ENCODE assay signal across 18 mouse cellular contexts in the genomic region with DNA sequence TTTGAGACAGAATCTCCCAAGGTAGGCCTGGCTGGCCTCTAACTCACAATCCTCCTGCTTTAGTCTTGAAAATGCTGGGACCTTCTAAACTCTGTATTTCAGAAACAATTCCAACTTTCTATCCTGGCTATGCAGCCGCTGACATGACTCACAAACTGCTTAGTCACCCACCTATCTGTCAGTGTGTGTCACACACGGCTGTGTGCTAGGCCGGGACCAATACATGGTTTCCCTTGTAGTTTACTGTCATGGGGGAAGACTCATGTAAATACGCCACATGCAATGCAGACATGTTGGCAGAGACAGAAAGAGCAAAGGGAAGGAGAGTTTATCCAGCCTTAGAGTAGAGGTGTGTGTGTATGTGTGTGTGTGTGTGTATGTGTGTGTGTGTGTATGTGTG.
DNase-seq lines count a peak whose midpoint lies in the region; ATAC-seq and TF ChIP-seq lines count a peak whose summit lies in the region.
"Had no signal": no experiment of that assay in that cellular context is flagged by ENCODE, and none has a peak within 500 bp of the region (broad histone marks: within the 10 kb centered on the region; RNA-seq: fewer than 3 reads in every experiment).

No protein-coding gene starts in this region.

- no peaks in the 10 kb centered on the region for H3K36me3 ChIP-seq in MEL (ENCODE audit: control insufficient read depth in 1 of 2, insufficient read depth in 2 of 2, low read length in 2 of 2)
- no peaks in the 10 kb centered on the region for H3K36me3 ChIP-seq in kidney, embryonic 16.5 days (ENCODE audit: insufficient read depth, low read length)
- H3K36me3 ChIP-seq: limb, embryonic 10.5 days had no signal

- TF ChIP-seq CTCF in MEL (IDR thresholded peaks at IDR 0.05 in 2 of 3, conservative IDR thresholded peaks at IDR 0.05 in 1 of 3; ENCODE audit: control insufficient read depth in 1 of 3, insufficient read depth in 1 of 3, low read depth in 2 of 3, low read length in 3 of 3, poor library complexity in 1 of 3, severe bottlenecking in 1 of 3) = no peak

- no peak overlapping the region for H3K9ac ChIP-seq in MEL (ENCODE audit: control insufficient read depth, low read depth, low read length, poor library complexity, severe bottlenecking)
- no peak overlapping the region for H3K9ac ChIP-seq in kidney, embryonic 16.5 days (replicated peaks; ENCODE audit: low read length)
- H3K9ac ChIP-seq: forebrain, embryonic 13.5 days; liver, postnatal 0 days had no signal

- H3K79me2 ChIP-seq in MEL (ENCODE audit: control insufficient read depth, insufficient read depth, low read length, poor library complexity) = no peaks in the 10 kb centered on the region

- no peaks in the 10 kb centered on the region for H3K9me3 ChIP-seq in MEL (replicated peaks; ENCODE audit: insufficient read depth, low read length)
- H3K9me3 ChIP-seq in kidney, embryonic 16.5 days (ENCODE audit: low read length) = no peaks in the 10 kb centered on the region
- H3K9me3 ChIP-seq: forebrain, embryonic 13.5 days; limb, embryonic 10.5 days had no signal

- no peak for ATAC-seq in granulocyte monocyte progenitor cell, adult 5-6 weeks (replicated peaks; ENCODE audit: poor library complexity, severe bottlenecking)
- ATAC-seq in kidney, embryonic 16.5 days (ENCODE audit: low FRiP score, low TSS enrichment) = no peak
- ATAC-seq: forebrain, embryonic 13.5 days; inflammation-experienced regulatory T-cells, adult 6 months had no signal

- no peak for TF ChIP-seq RAD21 in MEL (IDR thresholded peaks at IDR 0.05; ENCODE audit: low read depth, low read length)

- no peak for TF ChIP-seq POLR2A in MEL (IDR thresholded peaks at IDR 0.05; ENCODE audit: control insufficient read depth in 1 of 2, insufficient read depth in 1 of 2, low read depth in 1 of 2, low read length in 2 of 2, poor library complexity in 1 of 2)

- DNase-seq in 416B (ENCODE audit: low read depth) = peak; percentile 18
- peak; percentile 5 for DNase-seq in MEL (ENCODE audit: low read depth, low spot score)
- peak; percentile 35 for DNase-seq in adrenal gland, postnatal 10 days
- DNase-seq in fibroblast of lung, adult 2 months (ENCODE audit: low read depth) = peak; percentile 51
- DNase-seq in urinary bladder, postnatal 25 days (ENCODE audit: low spot score) = no peak
- DNase-seq: cerebellum, adult 11 months; cerebellum, postnatal 14 days; gastrocnemius, postnatal 25 days; heart, postnatal 10 days; retina, postnatal 1 day had no signal

- no peaks in the 10 kb centered on the region for H3K4me1 ChIP-seq in MEL (ENCODE audit: control insufficient read depth in 1 of 2, insufficient read depth in 2 of 2, low read length in 2 of 2)
- peaks cover 3% of the 10 kb centered on the region; the same call in 1 of the 2 replicates for H3K4me1 ChIP-seq in kidney, embryonic 16.5 days (ENCODE audit: insufficient read depth, low read length)

- peaks cover 0 to 1% of the 10 kb centered on the region in 2 experiments; a peak in 2 of 4 replicates for H3K27me3 ChIP-seq in MEL (ENCODE audit: control insufficient read depth in 1 of 2, insufficient read depth in 2 of 2, low read length in 2 of 2)
- no peaks in the 10 kb centered on the region for H3K27me3 ChIP-seq in kidney, embryonic 16.5 days (ENCODE audit: insufficient read depth, low read length)
- H3K27me3 ChIP-seq: forebrain, embryonic 13.5 days had no signal

- H3K4me2 ChIP-seq in kidney, embryonic 16.5 days (replicated peaks; ENCODE audit: low read depth, low read length) = no peak overlapping the region
- H3K4me2 ChIP-seq: forebrain, embryonic 13.5 days; heart, embryonic 11.5 days had no signal

- no peak for TF ChIP-seq EP300 in MEL (IDR thresholded peaks at IDR 0.05; ENCODE audit: low read depth in 1 of 2, low read length in 2 of 2)

- WGBS in kidney, embryonic 16.5 days = 92% methylated on average over 4 of the region's 4 CpGs

- H3K4me3 ChIP-seq in MEL (ENCODE audit: control insufficient read depth in 1 of 2, insufficient read depth in 1 of 2, low read depth in 2 of 2, low read length in 2 of 2) = no peak overlapping the region
- no peak overlapping the region for H3K4me3 ChIP-seq in kidney, embryonic 16.5 days (ENCODE audit: low read length)
- H3K4me3 ChIP-seq: forebrain, embryonic 13.5 days; limb, embryonic 10.5 days had no signal

- H3K27ac ChIP-seq in MEL (ENCODE audit: control insufficient read depth, low read depth, low read length) = no peak overlapping the region
- H3K27ac ChIP-seq in kidney, embryonic 16.5 days (ENCODE audit: low read length) = no peak overlapping the region
- H3K27ac ChIP-seq: forebrain, embryonic 13.5 days; limb, embryonic 10.5 days; stomach, postnatal 0 days had no signal

TF ChIP-seq in MEL, 35 proteins besides CTCF, POLR2A, EP300 and RAD21:
- TF ChIP-seq USF1 (IDR thresholded peaks at IDR 0.05; ENCODE audit: low read depth, low read length) = no peak
- no peak for TF ChIP-seq TBP (IDR thresholded peaks at IDR 0.05; ENCODE audit: low read depth, low read length)
- no peak for TF ChIP-seq ZNF384 (IDR thresholded peaks at IDR 0.05; ENCODE audit: low read depth, low read length)
- TF ChIP-seq HCFC1 (IDR thresholded peaks at IDR 0.05; ENCODE audit: low read depth, low read length) = no peak
- TF ChIP-seq E2F4 (IDR thresholded peaks at IDR 0.05; ENCODE audit: borderline replicate concordance, low read depth, low read length) = no peak
- no peak for TF ChIP-seq ZKSCAN1 (IDR thresholded peaks at IDR 0.05; ENCODE audit: low read depth, low read length)
- TF ChIP-seq MYB (IDR thresholded peaks at IDR 0.05; ENCODE audit: low read depth, low read length) = no peak
- no peak for TF ChIP-seq ELF1 (IDR thresholded peaks at IDR 0.05; ENCODE audit: low read depth, low read length)
- TF ChIP-seq MAFK (IDR thresholded peaks at IDR 0.05; ENCODE audit: borderline replicate concordance, low read depth, low read length) = no peak
- TF ChIP-seq NELFE (IDR thresholded peaks at IDR 0.05; ENCODE audit: low read depth, low read length) = no peak
- TF ChIP-seq MEF2A (IDR thresholded peaks at IDR 0.05; ENCODE audit: extremely low read depth, insufficient replicate concordance, low read depth, low read length, poor library complexity, severe bottlenecking) = no peak
- no peak for TF ChIP-seq MYC (IDR thresholded peaks at IDR 0.05; ENCODE audit: low read depth, low read length)
- TF ChIP-seq TAL1 (IDR thresholded peaks at IDR 0.05; ENCODE audit: low read length) = no peak
- TF ChIP-seq UBTF (IDR thresholded peaks at IDR 0.05; ENCODE audit: borderline replicate concordance, insufficient read depth, low read depth, low read length) = no peak
- TF ChIP-seq JUND (IDR thresholded peaks at IDR 0.05; ENCODE audit: low read depth, low read length) = no peak
- TF ChIP-seq NRF1 (IDR thresholded peaks at IDR 0.05; ENCODE audit: insufficient read depth, low read depth, low read length, poor library complexity, severe bottlenecking) = no peak
- TF ChIP-seq MAX (IDR thresholded peaks at IDR 0.05; ENCODE audit: low read length) = no peak
